Comparison of ENCODE assay signal across 8 mouse cellular contexts in genomic region chr2:73892464-73893296, GRCm38 (mm10). TPM values are rescaled to one million over a fixed set of nuclear protein-coding genes. Genes with fewer than 3 reads are reported as not detected.
DNase-seq lines count a peak whose midpoint lies in the region; ATAC-seq and TF ChIP-seq lines count a peak whose summit lies in the region.

Gene Atf2, minus strand, starts transcription at chr2:73892639.

- peak; percentile 80 for TF ChIP-seq POLR2A in heart, adult 2 months (IDR thresholded peaks at IDR 0.05; ENCODE audit: insufficient read depth, low read depth, low read length)

- ATAC-seq in embryonic facial prominence, embryonic 14.5 days (ENCODE audit: low read depth): peak; percentile 96
- ATAC-seq in limb, embryonic 13.5 days (ENCODE audit: low FRiP score, low read depth): peak; percentile 96
- ATAC-seq in midbrain, embryonic 16.5 days: peak; percentile 96

- H3K4me3 ChIP-seq in embryonic facial prominence, embryonic 14.5 days (ENCODE audit: low read depth, low read length): peak within 1 kb of the TSS; percentile 95
- peak within 1 kb of the TSS; percentile 93 for H3K4me3 ChIP-seq in heart, adult 2 months
- H3K4me3 ChIP-seq in limb, embryonic 13.5 days: peak within 1 kb of the TSS; percentile 97
- peak within 1 kb of the TSS; percentile 98 for H3K4me3 ChIP-seq in midbrain, embryonic 16.5 days (ENCODE audit: low read depth, low read length)

- intact Hi-C loops in heart, adult 2 months (cut with DNase I): loop anchor here (1.0 to 10.0 kb wide), 2 partner anchors 19 to 308 kb away; partner anchors contain the start of genes Atp5g3 and Chrna1

- 0 out of 2 replicates have a peak, but pooled peaks have one; percentile 26 for TF ChIP-seq EP300 in heart, adult 2 months (IDR thresholded peaks at IDR 0.05; ENCODE audit: insufficient read depth, low read depth, low read length)

- H3K27ac ChIP-seq in embryonic facial prominence, embryonic 14.5 days (replicated peaks; ENCODE audit: low read depth, low read length): peak within 1 kb of the TSS; percentile 92
- H3K27ac ChIP-seq in heart, adult 2 months: peak within 1 kb of the TSS; percentile 83
- H3K27ac ChIP-seq in limb, embryonic 13.5 days: peak within 1 kb of the TSS; percentile 91
- H3K27ac ChIP-seq in midbrain, embryonic 16.5 days (ENCODE audit: low read length): peak within 1 kb of the TSS; percentile 95

- H3K79me2 ChIP-seq in heart, adult 2 months (replicated peaks; ENCODE audit: control insufficient read depth, insufficient read depth, low read length): peaks cover 7% of the 10 kb centered on the region

- peaks cover 3% of the 10 kb centered on the region for H3K4me1 ChIP-seq in embryonic facial prominence, embryonic 14.5 days (ENCODE audit: control insufficient read depth, insufficient read depth, low read length)
- H3K4me1 ChIP-seq in heart, adult 2 months (ENCODE audit: control insufficient read depth, insufficient read depth, low read length): no peaks in the 10 kb centered on the region; the same call in 1 of the 2 replicates
- peaks cover 14% of the 10 kb centered on the region for H3K4me1 ChIP-seq in limb, embryonic 13.5 days
- peaks cover 14% of the 10 kb centered on the region for H3K4me1 ChIP-seq in midbrain, embryonic 16.5 days (ENCODE audit: control insufficient read depth, insufficient read depth, low read length)

- no peaks in the 10 kb centered on the region for H3K9me3 ChIP-seq in embryonic facial prominence, embryonic 14.5 days (ENCODE audit: control insufficient read depth, low read length)
- H3K9me3 ChIP-seq in limb, embryonic 13.5 days: no peaks in the 10 kb centered on the region
- H3K9me3 ChIP-seq in midbrain, embryonic 16.5 days (replicated peaks; ENCODE audit: control insufficient read depth, low read length, poor library complexity, severe bottlenecking): 0 out of 2 replicates have a peak, but pooled peaks cover 2% of the 10 kb centered on the region

- peak within 1 kb of the TSS; percentile 71 for H3K4me2 ChIP-seq in embryonic facial prominence, embryonic 14.5 days (ENCODE audit: low read depth, low read length)
- peak within 1 kb of the TSS; percentile 89 for H3K4me2 ChIP-seq in limb, embryonic 13.5 days (replicated peaks)
- peak within 1 kb of the TSS; percentile 73 for H3K4me2 ChIP-seq in midbrain, embryonic 16.5 days (ENCODE audit: low read length)

- under 1% methylated on average over 61 of the region's 63 CpGs for WGBS in embryonic facial prominence, embryonic 14.5 days
- under 1% methylated on average over 63 of the region's 63 CpGs for WGBS in heart, adult 2 months
- under 1% methylated on average over 62 of the region's 63 CpGs for WGBS in limb, embryonic 13.5 days
- under 1% methylated on average over 57 of the region's 63 CpGs for WGBS in midbrain, embryonic 16.5 days

- no peaks in the 10 kb centered on the region for H3K27me3 ChIP-seq in embryonic facial prominence, embryonic 14.5 days (replicated peaks; ENCODE audit: control insufficient read depth, insufficient read depth, low read length)
- no peaks in the 10 kb centered on the region for H3K27me3 ChIP-seq in heart, adult 2 months (ENCODE audit: control insufficient read depth, insufficient read depth, low read length)
- H3K27me3 ChIP-seq in limb, embryonic 13.5 days: no peaks in the 10 kb centered on the region
- H3K27me3 ChIP-seq in midbrain, embryonic 16.5 days (ENCODE audit: control insufficient read depth, insufficient read depth, low read depth, low read length): no peaks in the 10 kb centered on the region

- H3K36me3 ChIP-seq in embryonic facial prominence, embryonic 14.5 days (ENCODE audit: control insufficient read depth, insufficient read depth, low read length): 0 out of 2 replicates have a peak, but pooled peaks cover 4% of the 10 kb centered on the region
- H3K36me3 ChIP-seq in heart, adult 2 months (ENCODE audit: control insufficient read depth, insufficient read depth, low read length): peaks cover 4% of the 10 kb centered on the region
- no peaks in the 10 kb centered on the region for H3K36me3 ChIP-seq in limb, embryonic 13.5 days
- H3K36me3 ChIP-seq in midbrain, embryonic 16.5 days (ENCODE audit: control insufficient read depth, insufficient read depth, low read length): no peaks in the 10 kb centered on the region

- DNase-seq in 3T3-L1 (ENCODE audit: low read depth, low spot score): peak; percentile 100
- DNase-seq in adrenal gland, postnatal 4 days (ENCODE audit: low spot score in 2 of 2): peak; percentile 82 to 96
- DNase-seq in embryonic facial prominence, embryonic 14.5 days (ENCODE audit: low spot score): peak; percentile 100
- DNase-seq in heart, adult 2 months: peak; percentile 96 to 99
- DNase-seq in kidney, adult 8-10 months: peak; percentile 99
- DNase-seq in spleen, postnatal 10 days (ENCODE audit: low spot score in 2 of 2): peak; percentile 96 to 99

- peak within 1 kb of the TSS; percentile 98 for H3K9ac ChIP-seq in embryonic facial prominence, embryonic 14.5 days (ENCODE audit: low read depth, low read length)
- peak within 1 kb of the TSS; percentile 91 for H3K9ac ChIP-seq in heart, adult 2 months (ENCODE audit: low read depth, low read length)
- H3K9ac ChIP-seq in limb, embryonic 13.5 days: peak within 1 kb of the TSS; percentile 97
- H3K9ac ChIP-seq in midbrain, embryonic 16.5 days (ENCODE audit: low read depth, low read length): peak within 1 kb of the TSS; percentile 99

- TF ChIP-seq CTCF in heart, adult 2 months (IDR thresholded peaks at IDR 0.05): no peak

RNA-seq across cellular contexts. Expression of gene Atf2, which starts in this region (rescaled TPM):
- total RNA-seq in adrenal gland, postnatal 4 days (2021): 10 to 100 TPM; 78.5 to 81.2 TPM
- polyA plus RNA-seq in embryonic facial prominence, embryonic 14.5 days (2014; fragmentation: Nextera tagmentation; extraction: Ambion mirVana): 48.4 and 51.9 TPM in 2 replicates
- total RNA-seq in heart, adult 2 months (2021): 10 to 100 TPM; 39.9 to 46.0 TPM
- 10.4 and 17.6 TPM in 2 replicates for polyA plus RNA-seq in heart, adult 2 months (2012; rRNA removed)
- 73.3 and 77.1 TPM in 2 replicates for polyA plus RNA-seq in limb, embryonic 13.5 days (2015; fragmentation: Nextera tagmentation; extraction: Ambion mirVana)
- polyA plus RNA-seq in midbrain, embryonic 16.5 days (2015; fragmentation: Nextera tagmentation; extraction: Ambion mirVana): 124 and 130 TPM in 2 replicates

Comparison
In these comparisons a context has a peak if more than half of its experiments do, and no peak if none do; other contexts are left out.
1. Peak in every context shown above with its lines: DNase-seq, ATAC-seq, H3K4me3 ChIP-seq and H3K27ac ChIP-seq.